ENCODE assay signal across 8 mouse cellular contexts in the genomic region with DNA sequence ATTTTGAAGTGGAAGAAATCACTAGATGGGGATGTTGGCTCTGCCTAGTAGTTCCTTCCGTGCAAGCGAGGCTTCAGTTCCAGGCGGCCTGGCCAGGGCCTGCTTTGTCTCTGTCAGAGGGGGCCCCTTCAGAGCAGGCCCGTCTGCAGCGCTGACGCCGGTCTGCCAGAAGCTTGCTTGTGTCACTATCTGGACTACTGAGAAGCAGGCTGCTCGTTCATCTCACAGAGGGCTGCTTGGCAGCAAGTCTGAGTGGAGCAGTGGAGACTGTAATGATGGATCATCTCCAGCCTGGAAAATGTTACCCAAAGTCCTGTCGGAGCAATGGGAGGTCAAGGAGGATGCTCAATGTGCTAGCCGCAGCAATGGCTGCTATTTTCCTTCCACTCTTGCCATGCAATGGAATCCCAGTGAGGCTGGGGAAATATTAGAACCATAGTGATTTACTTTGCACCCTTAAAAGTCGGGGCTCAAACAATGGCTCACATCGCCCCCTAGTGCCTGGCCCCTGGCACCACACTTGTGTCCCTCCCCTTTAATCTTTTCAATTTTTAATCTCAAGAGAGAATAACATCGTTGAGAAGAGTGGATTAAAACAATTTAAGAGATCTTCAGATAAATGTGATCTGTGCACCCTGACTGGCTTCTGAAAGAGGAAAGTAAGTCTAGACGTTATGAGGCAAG. TPM values are rescaled to one million over a fixed set of nuclear protein-coding genes. Genes with fewer than 3 reads are reported as not detected.
DNase-seq lines count a peak whose midpoint lies in the region; ATAC-seq and TF ChIP-seq lines count a peak whose summit lies in the region.

No protein-coding gene starts in this region.

- 0 out of 2 replicates have a peak, but pooled peaks have one; percentile 45 for ATAC-seq in cerebellum, adult (ENCODE audit: insufficient number of reproducible peaks, low FRiP score, low TSS enrichment)
- ATAC-seq in heart, postnatal 0 days (ENCODE audit: insufficient read depth, low read depth) = peak; percentile 68
- ATAC-seq in lung, postnatal 0 days = peak; percentile 55
- peak; percentile 80 for ATAC-seq in stomach, postnatal 0 days (ENCODE audit: low FRiP score, low TSS enrichment)

- WGBS in heart, postnatal 0 days = 33% methylated on average over 14 of the region's 14 CpGs
- WGBS in lung, postnatal 0 days = 27% methylated on average over 14 of the region's 14 CpGs
- WGBS in stomach, postnatal 0 days = 29% methylated on average over 14 of the region's 14 CpGs

- H3K4me3 ChIP-seq in heart, postnatal 0 days (ENCODE audit: low read depth, low read length) = no peak overlapping the region
- no peak overlapping the region for H3K4me3 ChIP-seq in lung, postnatal 0 days (ENCODE audit: low read depth, low read length)
- H3K4me3 ChIP-seq in stomach, postnatal 0 days (ENCODE audit: low read depth, low read length) = no peak overlapping the region

- DNase-seq in cerebellum, adult 8-10 months = no peak
- peak; percentile 47 for DNase-seq in 416B (ENCODE audit: low read depth)
- peak; percentile 23 for DNase-seq in c-Kit-positive CD71-negative TER-119-negative erythroid progenitor cells, embryonic 14.5 days (ENCODE audit: low read depth)
- DNase-seq in heart, postnatal 0 days (ENCODE audit: low spot score) = peak; percentile 13
- peak; percentile 62 for DNase-seq in lung, postnatal 0 days (ENCODE audit: low spot score)
- peak; percentile 57 for DNase-seq in stomach, postnatal 0 days (ENCODE audit: low spot score)
- no peak for DNase-seq in spleen, postnatal 36 days (ENCODE audit: low spot score in 2 of 2)

- peak overlapping the region; percentile 26; the same call in 1 of the 2 replicates for H3K27ac ChIP-seq in heart, postnatal 0 days (ENCODE audit: low read depth)
- H3K27ac ChIP-seq in lung, postnatal 0 days (ENCODE audit: low read length) = no peak overlapping the region
- H3K27ac ChIP-seq in stomach, postnatal 0 days (replicated peaks) = no peak overlapping the region

- H3K9ac ChIP-seq in heart, postnatal 0 days (replicated peaks; ENCODE audit: low read depth, low read length) = no peak overlapping the region
- H3K9ac ChIP-seq in lung, postnatal 0 days (replicated peaks; ENCODE audit: low read depth) = no peak overlapping the region
- H3K9ac ChIP-seq in stomach, postnatal 0 days (ENCODE audit: low read length) = no peak overlapping the region

- H3K4me1 ChIP-seq in heart, postnatal 0 days (ENCODE audit: control insufficient read depth, insufficient read depth) = peaks cover 6% of the 10 kb centered on the region
- no peaks in the 10 kb centered on the region for H3K4me1 ChIP-seq in lung, postnatal 0 days (ENCODE audit: insufficient read depth, low read depth, low read length)
- H3K4me1 ChIP-seq in stomach, postnatal 0 days (replicated peaks; ENCODE audit: control insufficient read depth, insufficient read depth) = no peaks in the 10 kb centered on the region

- H3K27me3 ChIP-seq in heart, postnatal 0 days (ENCODE audit: control insufficient read depth, insufficient read depth, low read length) = no peaks in the 10 kb centered on the region
- no peaks in the 10 kb centered on the region; the same call in 1 of the 2 replicates for H3K27me3 ChIP-seq in lung, postnatal 0 days (replicated peaks; ENCODE audit: insufficient read depth, low read length)
- H3K27me3 ChIP-seq in stomach, postnatal 0 days (ENCODE audit: control insufficient read depth, insufficient read depth, low read length) = no peaks in the 10 kb centered on the region

- TF ChIP-seq EP300 in heart, postnatal 0 days (IDR thresholded peaks at IDR 0.05; ENCODE audit: low read depth) = no peak
- no peak for TF ChIP-seq EP300 in lung, postnatal 0 days (IDR thresholded peaks at IDR 0.05)
- TF ChIP-seq EP300 in stomach, postnatal 0 days (optimal IDR thresholded peaks at IDR 0.05) = no peak

- peak; percentile 57 for TF ChIP-seq CTCF in heart, postnatal 0 days (IDR thresholded peaks at IDR 0.05; ENCODE audit: low read depth)
- TF ChIP-seq CTCF in lung, postnatal 0 days (IDR thresholded peaks at IDR 0.05) = peak; percentile 75
- TF ChIP-seq CTCF in stomach, postnatal 0 days (IDR thresholded peaks at IDR 0.05; ENCODE audit: low read depth) = peak; percentile 74

- H3K36me3 ChIP-seq in heart, postnatal 0 days (replicated peaks; ENCODE audit: control insufficient read depth, insufficient read depth, low read length) = no peaks in the 10 kb centered on the region
- no peaks in the 10 kb centered on the region for H3K36me3 ChIP-seq in lung, postnatal 0 days (ENCODE audit: insufficient read depth, low read length)
- H3K36me3 ChIP-seq in stomach, postnatal 0 days (ENCODE audit: control insufficient read depth, insufficient read depth, low read length) = no peaks in the 10 kb centered on the region

- H3K4me2 ChIP-seq in heart, postnatal 0 days (ENCODE audit: low read depth, low read length) = no peak overlapping the region
- no peak overlapping the region for H3K4me2 ChIP-seq in lung, postnatal 0 days (replicated peaks; ENCODE audit: low read depth, low read length)
- no peak overlapping the region for H3K4me2 ChIP-seq in stomach, postnatal 0 days (replicated peaks; ENCODE audit: low read depth)

- H3K9me3 ChIP-seq in heart, postnatal 0 days (replicated peaks; ENCODE audit: control insufficient read depth, low read length) = no peaks in the 10 kb centered on the region
- no peaks in the 10 kb centered on the region for H3K9me3 ChIP-seq in lung, postnatal 0 days (ENCODE audit: low read length)
- no peaks in the 10 kb centered on the region for H3K9me3 ChIP-seq in stomach, postnatal 0 days (ENCODE audit: control insufficient read depth, low read length)

RNA-seq across cellular contexts. Expression of a gene that starts 26.0 kb away (rescaled TPM):
- total RNA-seq in heart, postnatal 0 days (2014; rRNA removed; ENCODE audit: low replicate concordance) = 7.4 and 12.8 TPM in 2 replicates
- 10.9 and 11.3 TPM in 2 replicates for polyA plus RNA-seq in heart, postnatal 0 days (2015; fragmentation: Nextera tagmentation; extraction: Ambion mirVana)
- 7.1 and 8.0 TPM in 2 replicates for polyA plus RNA-seq in lung, postnatal 0 days (2015; fragmentation: Nextera tagmentation; extraction: Ambion mirVana)
- 7.7 and 8.4 TPM in 2 replicates for polyA plus RNA-seq in stomach, postnatal 0 days (2015; fragmentation: Nextera tagmentation; extraction: Ambion mirVana)

RNA-seq across cellular contexts. Expression of a gene that starts 40.2 kb away (rescaled TPM):
- total RNA-seq in heart, postnatal 0 days (2014; rRNA removed; ENCODE audit: low replicate concordance) = not detected in 2 replicates
- 0.08 TPM in 1 of 2 replicates, not detected in the other for polyA plus RNA-seq in heart, postnatal 0 days (2015; fragmentation: Nextera tagmentation; extraction: Ambion mirVana)
- 0.20 TPM in 1 of 2 replicates, not detected in the other for polyA plus RNA-seq in lung, postnatal 0 days (2015; fragmentation: Nextera tagmentation; extraction: Ambion mirVana)
- polyA plus RNA-seq in stomach, postnatal 0 days (2015; fragmentation: Nextera tagmentation; extraction: Ambion mirVana) = 3.2 and 3.4 TPM in 2 replicates

Comparison
In these comparisons a context has a peak if more than half of its experiments do, and no peak if none do; other contexts are left out.
1. DNase-seq: peak in 416B (single experiment), c-Kit-positive CD71-negative TER-119-negative erythroid progenitor cells, embryonic 14.5 days (single experiment), heart, postnatal 0 days (single experiment), lung, postnatal 0 days (single experiment) and stomach, postnatal 0 days (single experiment); none in cerebellum, adult 8-10 months (single experiment) and spleen, postnatal 36 days (0 of 2).
2. Peak in every context shown above with its lines, with median percentiles within 50 percentile points of each other: ATAC-seq and CTCF ChIP-seq.